Mouse (Mus musculus) spleen, adult 2 months (tissue): Measurements from ENCODE around the gene Ifit2.
"Not testable (repeated sequence)": the region's sequence is repeated elsewhere in the genome, so short reads cannot be mapped to it uniquely, and the experiment has no call there.

Source experiments
- CTCF ChIP-seq: fragments of 200-500 bp; IDR thresholded peaks from 2 replicates; pipeline ENCODE4 v1.5.1; 2011; ENCODE audit warnings: mild to moderate bottlenecking, inconsistent platforms; ENCODE audit not compliant: insufficient read depth, insufficient read length, insufficient replicate concordance; ENCODE audit errors: extremely low read depth
- POLR2A ChIP-seq: fragments of 200-500 bp; IDR thresholded peaks from 2 replicates; pipeline ENCODE4 v1.6.1; 2011; ENCODE audit warnings: low read depth, low read length, inconsistent platforms

- TF ChIP-seq CTCF, POLR2A: not testable (repeated sequence)
Observed at GRCm38 (mm10) chr19:34583126-34583766, 32.8 kb downstream of the Ifit2 start, which contains the start of gene Ifit3.
